Mouse (Mus musculus) lung, embryonic 15.5 days (tissue): Measurements from ENCODE around the gene Muc3. TPM values are rescaled to one million over a fixed set of nuclear protein-coding genes. Genes with fewer than 3 reads are reported as not detected.

ENCODE experiments used
- ATAC-seq: fragments of 200-750 bp; cut with Nextera tagmentation; 2 replicates; pipeline ENCODE4 v1.8.0; 2017; ENCODE audit warnings: moderate number of reproducible peaks, borderline replicate concordance; ENCODE audit not compliant: low FRiP score, low TSS enrichment; ENCODE audit errors: extremely low read depth
- H3K27ac ChIP-seq: fragments of 300-500 bp; sonication (generic); 2 replicates; pipeline ENCODE4 v1.5.1; 2015; ENCODE audit warnings: moderate library complexity, mild to moderate bottlenecking, inconsistent platforms
- H3K27me3 ChIP-seq: fragments of 300-500 bp; sonication (generic); 2 replicates; pipeline ENCODE4 v1.6.1; 2015; ENCODE audit warnings: inconsistent platforms
- H3K36me3 ChIP-seq: fragments of 300-500 bp; sonication (generic); 2 replicates; pipeline ENCODE4 v1.6.1; 2015; ENCODE audit warnings: inconsistent platforms
- H3K4me1 ChIP-seq: fragments of 300-500 bp; sonication (generic); 2 replicates; pipeline ENCODE4 v1.6.1; 2015; ENCODE audit warnings: inconsistent platforms
- H3K4me2 ChIP-seq: fragments of 300-500 bp; sonication (generic); 2 replicates; pipeline ENCODE4 v1.6.1; 2015; ENCODE audit warnings: inconsistent platforms, mild to moderate bottlenecking, moderate library complexity
- H3K4me3 ChIP-seq: fragments of 300-500 bp; sonication (generic); 2 replicates; pipeline ENCODE4 v1.5.1; 2015; ENCODE audit warnings: mild to moderate bottlenecking, inconsistent platforms
- H3K9ac ChIP-seq: fragments of 300-500 bp; sonication (generic); 2 replicates; pipeline ENCODE4 v1.6.1; 2015; ENCODE audit warnings: inconsistent platforms
- H3K9me3 ChIP-seq: fragments of 300-500 bp; sonication (generic); 2 replicates; pipeline ENCODE4 v1.6.1; 2016; ENCODE audit warnings: inconsistent platforms
- WGBS: fragments of 180-500 bp; shearing (Covaris S2); methylation state at CpG from one replicate; pipeline ENCODE4 v1.1.7; 2015; 5-methylcytosine and 5-hydroxymethylcytosine counted together
- polyA plus RNA-seq: library from polyadenylated mRNA; unstranded; fragments of >200 nt; fragmentation: Nextera tagmentation; extraction: Ambion mirVana; gene quantifications from 2 replicates; pipeline ENCODE4 v1.2.1, GENCODE M21; 2015

Muc3 gene
- polyA plus RNA-seq, 1 experiment from 2014 or later, result not detected

- Histone ChIP-seq H3K4me1 (no peaks in the 10 kb centered on the region), H3K4me2 (no peak overlapping the region), H3K27ac (no peak overlapping the region), H3K36me3 (no peaks in the 10 kb centered on the region), H3K9ac (no peak overlapping the region), H3K9me3 (no peaks in the 10 kb centered on the region), H3K27me3 (no peaks in the 10 kb centered on the region), H3K4me3 (no peak overlapping the region)
- no peak for ATAC-seq
- 59% methylated on average over 9 of the region's 9 CpGs for WGBS
Measured at GRCm38 (mm10) chr5:137166012-137166411, 16.9 kb upstream of the Muc3 start.

GRCm38 (mm10) chr5:137161853-137162252 is 12.7 kb upstream of the Muc3 start:
- no peak for ATAC-seq
- Histone ChIP-seq H3K9ac (no peak overlapping the region), H3K4me1 (no peaks in the 10 kb centered on the region), H3K27ac (no peak overlapping the region), H3K27me3 (no peaks in the 10 kb centered on the region), H3K4me2 (no peak overlapping the region), H3K36me3 (no peaks in the 10 kb centered on the region), H3K9me3 (no peaks in the 10 kb centered on the region; the same call in 1 of the 2 replicates), H3K4me3 (no peak overlapping the region)
- WGBS, result 64% methylated on average over 4 of the region's 4 CpGs

GRCm38 (mm10) chr5:137159461-137159860 is 10.3 kb upstream of the Muc3 start:
- Histone ChIP-seq H3K27ac (no peak overlapping the region), H3K27me3 (no peaks in the 10 kb centered on the region), H3K4me1 (no peaks in the 10 kb centered on the region), H3K4me3 (no peak overlapping the region), H3K9me3 (no peaks in the 10 kb centered on the region; the same call in 1 of the 2 replicates), H3K4me2 (no peak overlapping the region), H3K36me3 (no peaks in the 10 kb centered on the region), H3K9ac (no peak overlapping the region)
- WGBS, result 26% methylated on average over 11 of the region's 11 CpGs
- ATAC-seq, result no peak

- Histone ChIP-seq H3K27me3 (no peaks in the 10 kb centered on the region), H3K9ac (no peak overlapping the region), H3K27ac (no peak overlapping the region), H3K4me1 (no peaks in the 10 kb centered on the region), H3K36me3 (no peaks in the 10 kb centered on the region), H3K4me3 (no peak overlapping the region), H3K4me2 (no peak overlapping the region), H3K9me3 (peaks cover 4% of the 10 kb centered on the region; the same call in 1 of the 2 replicates)
- WGBS, result 86% methylated on average over 5 of the region's 5 CpGs
- ATAC-seq, result no peak
Measured at GRCm38 (mm10) chr5:137153289-137153688, 4.2 kb upstream of the Muc3 start.

GRCm38 (mm10) chr5:137152623-137153022 is 3.5 kb upstream of the Muc3 start:
- no peaks in the 10 kb centered on the region for H3K27me3 ChIP-seq
- 54% methylated on average over 2 of the region's 2 CpGs for WGBS
- ATAC-seq, result no peak; the same call in 1 of the 2 replicates

GRCm38 (mm10) chr5:137140836-137141235 is 8.3 kb downstream of the Muc3 start:
- ATAC-seq, result no peak
- H3K36me3 ChIP-seq, result no peaks in the 10 kb centered on the region
- WGBS, result 22% methylated on average over 3 of the region's 3 CpGs
- no peak overlapping the region for H3K4me2 ChIP-seq
- no peaks in the 10 kb centered on the region for H3K9me3 ChIP-seq
- no peaks in the 10 kb centered on the region for H3K27me3 ChIP-seq
- no peak overlapping the region for H3K4me3 ChIP-seq
- no peak overlapping the region for H3K9ac ChIP-seq
- no peak overlapping the region for H3K27ac ChIP-seq
- H3K4me1 ChIP-seq, result no peaks in the 10 kb centered on the region

More at GRCm38 (mm10) chr5:137152623-137153022, 3.5 kb upstream of the Muc3 start:
- Histone ChIP-seq H3K36me3 (no peaks in the 10 kb centered on the region), H3K27ac (no peak overlapping the region), H3K9ac (no peak overlapping the region), H3K4me3 (no peak overlapping the region), H3K9me3 (peaks cover 4% of the 10 kb centered on the region; the same call in 1 of the 2 replicates), H3K4me1 (no peaks in the 10 kb centered on the region), H3K4me2 (no peak overlapping the region)

GRCm38 (mm10) chr5:137138977-137139376 is 10.1 kb downstream of the Muc3 start:
- Histone ChIP-seq H3K9ac (no peak overlapping the region), H3K9me3 (no peaks in the 10 kb centered on the region), H3K27me3 (no peaks in the 10 kb centered on the region), H3K36me3 (no peaks in the 10 kb centered on the region), H3K4me1 (no peaks in the 10 kb centered on the region), H3K4me2 (no peak overlapping the region), H3K27ac (no peak overlapping the region), H3K4me3 (no peak overlapping the region)
- WGBS, result 74% methylated on average over 10 of the region's 10 CpGs
- ATAC-seq, result no peak

- H3K27me3 ChIP-seq, result no peaks in the 10 kb centered on the region
- no peaks in the 10 kb centered on the region for H3K36me3 ChIP-seq
- no peak overlapping the region for H3K9ac ChIP-seq
- H3K27ac ChIP-seq, result no peak overlapping the region
- no peak overlapping the region for H3K4me3 ChIP-seq
- no peak for ATAC-seq
- H3K9me3 ChIP-seq, result no peaks in the 10 kb centered on the region
- WGBS, result 28% methylated on average over 11 of the region's 11 CpGs
- H3K4me2 ChIP-seq, result no peak overlapping the region
- H3K4me1 ChIP-seq, result no peaks in the 10 kb centered on the region
Measured at GRCm38 (mm10) chr5:137134959-137135358, 14.2 kb downstream of the Muc3 start.

GRCm38 (mm10) chr5:137131490-137131889 is 17.6 kb downstream of the Muc3 start:
- WGBS, result 3% methylated on average over 3 of the region's 3 CpGs
- H3K27ac ChIP-seq, result no peak overlapping the region
- no peak overlapping the region for H3K4me2 ChIP-seq
- H3K27me3 ChIP-seq, result no peaks in the 10 kb centered on the region
- peak; percentile 42; the same call in 1 of the 2 replicates for ATAC-seq
- no peaks in the 10 kb centered on the region for H3K4me1 ChIP-seq
- no peaks in the 10 kb centered on the region for H3K36me3 ChIP-seq
- H3K9ac ChIP-seq, result no peak overlapping the region
- no peak overlapping the region for H3K4me3 ChIP-seq
- H3K9me3 ChIP-seq, result no peaks in the 10 kb centered on the region

- H3K9me3 ChIP-seq, result no peaks in the 10 kb centered on the region
- 20% methylated on average over 5 of the region's 5 CpGs for whole genome bisulfite sequencing
Measured at GRCm38 (mm10) chr5:137129281-137129680, 19.8 kb downstream of the Muc3 start.

GRCm38 (mm10) chr5:137123516-137123915 is 25.6 kb downstream of the Muc3 start:
- Histone ChIP-seq H3K36me3 (no peaks in the 10 kb centered on the region), H3K9me3 (no peaks in the 10 kb centered on the region), H3K27me3 (no peaks in the 10 kb centered on the region), H3K27ac (no peak overlapping the region), H3K4me3 (no peak overlapping the region), H3K9ac (no peak overlapping the region), H3K4me1 (no peaks in the 10 kb centered on the region), H3K4me2 (no peak overlapping the region)
- WGBS, result 71% methylated on average over 4 of the region's 4 CpGs
- no peak for ATAC-seq

More at GRCm38 (mm10) chr5:137129281-137129680, 19.8 kb downstream of the Muc3 start:
- Histone ChIP-seq H3K9ac (no peak overlapping the region), H3K27me3 (no peaks in the 10 kb centered on the region), H3K4me2 (no peak overlapping the region), H3K36me3 (no peaks in the 10 kb centered on the region), H3K4me1 (no peaks in the 10 kb centered on the region), H3K27ac (no peak overlapping the region), H3K4me3 (no peak overlapping the region)
- no peak for ATAC-seq

- whole genome bisulfite sequencing, result 9% methylated on average over 14 of the region's 14 CpGs
- no peak overlapping the region for H3K27ac ChIP-seq
- H3K9me3 ChIP-seq, result no peaks in the 10 kb centered on the region
- no peak overlapping the region for H3K9ac ChIP-seq
- no peaks in the 10 kb centered on the region for H3K4me1 ChIP-seq
- peak; percentile 67; the same call in 1 of the 2 replicates for ATAC-seq
- H3K36me3 ChIP-seq, result no peaks in the 10 kb centered on the region
- no peak overlapping the region for H3K4me3 ChIP-seq
- no peak overlapping the region for H3K4me2 ChIP-seq
- H3K27me3 ChIP-seq, result no peaks in the 10 kb centered on the region
Measured at GRCm38 (mm10) chr5:137122686-137123193, 26.4 kb downstream of the Muc3 start.

GRCm38 (mm10) chr5:137121280-137121679 is 27.8 kb downstream of the Muc3 start:
- no peak overlapping the region for H3K4me3 ChIP-seq
- no peak overlapping the region for H3K9ac ChIP-seq
- no peaks in the 10 kb centered on the region for H3K27me3 ChIP-seq
- H3K4me2 ChIP-seq, result no peak overlapping the region
- H3K9me3 ChIP-seq, result no peaks in the 10 kb centered on the region
- peaks cover 6% of the 10 kb centered on the region for H3K4me1 ChIP-seq
- no peak for ATAC-seq
- no peaks in the 10 kb centered on the region for H3K36me3 ChIP-seq
- H3K27ac ChIP-seq, result no peak overlapping the region
- 74% methylated on average over 4 of the region's 4 CpGs for WGBS
